Mouse (Mus musculus): ENCODE results near the gene Abcc3. TPM values are rescaled to one million over a fixed set of nuclear protein-coding genes. Genes with fewer than 3 reads are reported as not detected.

Gene Abcc3
- polyA plus RNA-seq, 1 experiment from 2014 or later: 0.37 TPM

- peaks cover 37% of the 10 kb centered on the region for H3K36me3 ChIP-seq
- H3K4me3 ChIP-seq: no peak overlapping the region
- H3K27me3 ChIP-seq (ENCODE audit: low read depth, poor library complexity, severe bottlenecking): no peaks in the 10 kb centered on the region
- peaks cover 57% of the 10 kb centered on the region for H3K4me1 ChIP-seq
- no peaks in the 10 kb centered on the region for H3K9me3 ChIP-seq (replicated peaks)
- no peak for DNase-seq (ENCODE audit: low spot score)
- no peak overlapping the region for H3K27ac ChIP-seq (replicated peaks)
- WGBS: 100% methylated on average over 1 of the region's 1 CpGs
These were observed 75.8 kb downstream of the Abcc3 start for GRCm38 (mm10) chr11:94317014-94317413.

DNA sequence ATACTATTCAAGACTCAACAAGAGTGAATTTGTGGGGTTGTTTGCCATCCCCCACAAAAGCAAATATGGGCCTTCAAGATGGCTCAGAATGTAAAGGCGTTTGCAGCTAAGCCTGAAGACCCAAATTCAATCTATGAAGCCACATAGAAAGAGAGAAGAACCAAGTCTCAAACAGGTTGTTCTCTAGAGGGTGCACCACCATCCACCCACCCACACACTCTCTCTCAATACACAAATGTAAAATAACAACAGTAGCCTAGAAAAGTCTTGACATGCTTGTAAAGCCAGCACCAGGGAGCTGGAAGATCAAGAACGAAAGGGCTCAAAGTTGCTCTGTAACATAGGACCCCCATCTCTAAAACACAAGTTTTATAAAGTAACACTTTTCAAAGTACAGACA lies 76.3 kb downstream of the Abcc3 start:
- WGBS: 90% methylated on average over 2 of the region's 2 CpGs
- peaks cover 37% of the 10 kb centered on the region for H3K36me3 ChIP-seq
- no peak overlapping the region for H3K4me3 ChIP-seq
- H3K27ac ChIP-seq (replicated peaks): no peak overlapping the region
- no peak for DNase-seq (ENCODE audit: low spot score)
- no peaks in the 10 kb centered on the region for H3K9me3 ChIP-seq (replicated peaks)
- peaks cover 57% of the 10 kb centered on the region for H3K4me1 ChIP-seq
- no peaks in the 10 kb centered on the region for H3K27me3 ChIP-seq (ENCODE audit: low read depth, poor library complexity, severe bottlenecking)

DNA sequence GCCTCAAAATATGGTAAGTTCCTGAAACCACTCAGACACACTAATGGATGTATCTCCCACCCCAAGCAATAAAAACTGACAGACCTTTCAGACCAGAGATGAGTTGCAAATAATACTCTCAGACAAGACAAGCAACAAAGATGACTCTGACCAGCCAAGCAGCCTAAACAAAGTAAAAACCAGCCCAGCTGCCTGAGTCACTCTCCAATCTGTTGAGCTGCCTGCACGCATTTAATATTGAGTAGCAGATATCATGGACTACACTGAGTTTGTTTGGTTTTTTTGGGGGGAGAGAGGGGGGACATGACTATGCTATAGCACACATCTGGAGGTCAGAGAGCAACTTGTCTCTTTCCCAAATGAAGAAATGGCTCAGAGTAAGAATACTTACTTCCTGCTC lies 77.5 kb downstream of the Abcc3 start:
- WGBS: 95% methylated on average over 1 of the region's 1 CpGs
- no peak for DNase-seq (ENCODE audit: low spot score)
- Histone ChIP-seq H3K27me3 (ENCODE audit: low read depth, poor library complexity, severe bottlenecking) (no peaks in the 10 kb centered on the region), H3K9me3 (replicated peaks) (no peaks in the 10 kb centered on the region), H3K27ac (replicated peaks) (no peak overlapping the region), H3K4me3 (no peak overlapping the region), H3K4me1 (peaks cover 51% of the 10 kb centered on the region), H3K36me3 (peaks cover 40% of the 10 kb centered on the region)

DNA sequence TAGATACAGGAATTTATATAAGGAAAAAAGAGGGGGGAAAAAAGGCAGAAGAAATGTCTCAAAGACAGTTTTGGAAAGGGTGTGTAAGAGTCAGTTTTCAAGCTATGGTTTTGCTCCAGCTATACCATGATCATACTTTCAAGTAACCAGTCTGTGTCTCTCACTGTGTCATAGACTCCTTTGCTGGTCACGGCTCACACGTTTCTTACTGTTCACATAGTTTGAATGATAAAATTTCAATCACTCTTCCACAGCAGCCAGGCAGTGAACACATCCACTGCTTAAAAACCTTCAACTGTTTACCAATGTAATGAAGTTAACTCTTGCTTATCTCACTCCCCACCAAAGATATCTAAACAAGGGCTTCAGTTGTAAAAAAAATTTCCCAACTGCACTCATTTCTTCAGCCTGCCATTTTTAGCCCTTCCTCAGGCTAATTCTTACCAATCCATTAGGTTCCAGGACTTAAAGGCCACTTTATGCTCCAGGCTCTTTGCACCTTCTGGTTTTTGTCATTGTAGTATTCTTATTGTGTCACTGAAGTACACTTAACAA lies 78.6 kb downstream of the Abcc3 start:
- Histone ChIP-seq H3K36me3 (peaks cover 40% of the 10 kb centered on the region), H3K4me1 (peaks cover 40% of the 10 kb centered on the region), H3K4me3 (no peak overlapping the region), H3K27me3 (ENCODE audit: low read depth, poor library complexity, severe bottlenecking) (no peaks in the 10 kb centered on the region), H3K27ac (replicated peaks) (no peak overlapping the region), H3K9me3 (replicated peaks) (no peaks in the 10 kb centered on the region)
- 91% methylated on average over 2 of the region's 2 CpGs for WGBS
- DNase-seq (ENCODE audit: low spot score): no peak

DNA sequence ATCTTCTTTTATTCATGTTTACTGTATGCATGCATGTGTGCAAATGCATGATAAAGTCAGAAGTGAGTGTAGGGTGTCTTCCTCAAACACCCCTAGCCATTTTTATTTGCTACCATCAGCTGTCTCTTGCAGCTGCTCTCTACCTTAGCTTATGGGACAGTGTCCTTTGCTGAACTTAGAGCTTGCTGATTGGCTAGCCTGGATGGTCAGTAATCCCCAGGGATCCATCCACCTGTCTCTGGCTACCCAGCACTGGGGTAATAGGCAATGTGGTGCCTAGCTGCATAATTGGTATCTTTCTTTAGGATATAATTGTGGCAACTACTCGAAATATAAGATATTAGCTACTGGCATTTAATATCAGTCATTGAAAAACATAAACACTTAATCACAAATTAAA lies 80.1 kb downstream of the Abcc3 start:
- peaks cover 33% of the 10 kb centered on the region for H3K4me1 ChIP-seq
- H3K36me3 ChIP-seq: peaks cover 43% of the 10 kb centered on the region
- no peaks in the 10 kb centered on the region for H3K27me3 ChIP-seq (ENCODE audit: low read depth, poor library complexity, severe bottlenecking)
- no peak overlapping the region for H3K4me3 ChIP-seq
- WGBS: 84% methylated on average over 1 of the region's 1 CpGs
- H3K27ac ChIP-seq (replicated peaks): no peak overlapping the region
- H3K9me3 ChIP-seq (replicated peaks): no peaks in the 10 kb centered on the region
- DNase-seq (ENCODE audit: low spot score): no peak

GRCm38 (mm10) chr11:94294996-94295845 lies 97.6 kb downstream of the Abcc3 start:
- H3K36me3 ChIP-seq: peaks cover 100% of the 10 kb centered on the region
- H3K4me3 ChIP-seq: no peak overlapping the region
- H3K9me3 ChIP-seq (replicated peaks): no peaks in the 10 kb centered on the region
- no peaks in the 10 kb centered on the region for H3K4me1 ChIP-seq
- no peak overlapping the region for H3K27ac ChIP-seq (replicated peaks)
- DNase-seq (ENCODE audit: low spot score): no peak
- WGBS: 90% methylated on average over 9 of the region's 9 CpGs
- no peaks in the 10 kb centered on the region for H3K27me3 ChIP-seq (ENCODE audit: low read depth, poor library complexity, severe bottlenecking)

Other genes starting within 250 kb of the Abcc3 start
- gene Tob1, start 181.5 kb downstream of the Abcc3 start, polyA plus RNA-seq (2016; fragmentation: Nextera tagmentation; extraction: Ambion mirVana): 18.4 and 21.6 TPM in 2 replicates
- gene Wfikkn2, start 147.0 kb downstream of the Abcc3 start, polyA plus RNA-seq (2016; fragmentation: Nextera tagmentation; extraction: Ambion mirVana): 0.27 and 0.99 TPM in 2 replicates
- gene Gm21885, start 111.1 kb downstream of the Abcc3 start, polyA plus RNA-seq (2016; fragmentation: Nextera tagmentation; extraction: Ambion mirVana): not detected in 2 replicates
- 105 and 109 TPM in 2 replicates for gene Luc7l3, start 71.0 kb downstream of the Abcc3 start, polyA plus RNA-seq (2016; fragmentation: Nextera tagmentation; extraction: Ambion mirVana)
- gene Ankrd40, start 65.0 kb downstream of the Abcc3 start, polyA plus RNA-seq (2016; fragmentation: Nextera tagmentation; extraction: Ambion mirVana): 11.1 and 12.9 TPM in 2 replicates
- 8.1 and 9.1 TPM in 2 replicates for gene Cacna1g, start 81.2 kb upstream of the Abcc3 start, polyA plus RNA-seq (2016; fragmentation: Nextera tagmentation; extraction: Ambion mirVana)
- gene Spata20, start 93.2 kb upstream of the Abcc3 start, polyA plus RNA-seq (2016; fragmentation: Nextera tagmentation; extraction: Ambion mirVana): 0.12 TPM in 1 of 2 replicates, not detected in the other
- 0.57 and 0.80 TPM in 2 replicates for gene Epn3, start 107.0 kb upstream of the Abcc3 start, polyA plus RNA-seq (2016; fragmentation: Nextera tagmentation; extraction: Ambion mirVana)
- 2.7 and 2.9 TPM in 2 replicates for gene Mycbpap, start 128.7 kb upstream of the Abcc3 start, polyA plus RNA-seq (2016; fragmentation: Nextera tagmentation; extraction: Ambion mirVana)
- 4.6 and 5.1 TPM in 2 replicates for gene Rsad1, start 156.3 kb upstream of the Abcc3 start, polyA plus RNA-seq (2016; fragmentation: Nextera tagmentation; extraction: Ambion mirVana)
- 0.12 and 0.39 TPM in 2 replicates for gene Chad, start 172.1 kb upstream of the Abcc3 start, polyA plus RNA-seq (2016; fragmentation: Nextera tagmentation; extraction: Ambion mirVana)
- gene Acsf2, start 208.9 kb upstream of the Abcc3 start, polyA plus RNA-seq (2016; fragmentation: Nextera tagmentation; extraction: Ambion mirVana): 3.0 and 3.5 TPM in 2 replicates
- 265 and 286 TPM in 2 replicates for gene Lrrc59, start 236.8 kb upstream of the Abcc3 start, polyA plus RNA-seq (2016; fragmentation: Nextera tagmentation; extraction: Ambion mirVana)